Mouse (Mus musculus): Measurements from ENCODE around the gene Micall1. TPM values are rescaled to one million over a fixed set of nuclear protein-coding genes. Genes with fewer than 3 reads are reported as not detected.
A peak's percentile ranks its signal among the peaks of the same experiment; 100 is the strongest.

Gene Micall1
- polyA plus RNA-seq, 1 experiment from 2014 or later, result 3.0 TPM

GRCm38 (mm10) chr15:79098868-79099267 is 9.8 kb upstream of the Micall1 start:
- H3K4me1 ChIP-seq, result peaks cover 30% of the 10 kb centered on the region
- 0 out of 2 replicates have a peak, but pooled peaks cover 13% of the 10 kb centered on the region for H3K27me3 ChIP-seq (replicated peaks)
- no peaks in the 10 kb centered on the region for H3K9me3 ChIP-seq (replicated peaks)
- no peak overlapping the region for H3K4me2 ChIP-seq
- H3K4me3 ChIP-seq, result no peak overlapping the region
- H3K27ac ChIP-seq, result peak overlapping the region; percentile 38; the same call in 1 of the 2 replicates
- H3K36me3 ChIP-seq, result peaks cover 25% of the 10 kb centered on the region
- H3K9ac ChIP-seq, result no peak overlapping the region
- WGBS (ENCODE audit: insufficient replicate concordance), result 20% methylated on average over 7 of the region's 7 CpGs
- ATAC-seq, result 0 out of 2 replicates have a peak, but pooled peaks have one; percentile 24

GRCm38 (mm10) chr15:79099456-79099855 is 9.2 kb upstream of the Micall1 start:
- peak overlapping the region; percentile 38; the same call in 1 of the 2 replicates for H3K27ac ChIP-seq
- H3K27me3 ChIP-seq (replicated peaks), result 0 out of 2 replicates have a peak, but pooled peaks cover 13% of the 10 kb centered on the region
- no peaks in the 10 kb centered on the region for H3K9me3 ChIP-seq (replicated peaks)
- WGBS (ENCODE audit: insufficient replicate concordance), result 40% methylated on average over 4 of the region's 4 CpGs
- H3K4me3 ChIP-seq, result no peak overlapping the region
- H3K4me1 ChIP-seq, result peaks cover 30% of the 10 kb centered on the region
- ATAC-seq, result no peak
- no peak overlapping the region for H3K9ac ChIP-seq
- no peak overlapping the region for H3K4me2 ChIP-seq
- peaks cover 19% of the 10 kb centered on the region for H3K36me3 ChIP-seq

GRCm38 (mm10) chr15:79100391-79100790 is 8.3 kb upstream of the Micall1 start:
- no peak for ATAC-seq
- H3K4me1 ChIP-seq, result peaks cover 36% of the 10 kb centered on the region
- 59% methylated on average over 4 of the region's 4 CpGs for WGBS (ENCODE audit: insufficient replicate concordance)
- no peaks in the 10 kb centered on the region for H3K9me3 ChIP-seq (replicated peaks)
- no peak overlapping the region for H3K4me3 ChIP-seq
- no peak overlapping the region for H3K27ac ChIP-seq
- H3K36me3 ChIP-seq, result peaks cover 11% of the 10 kb centered on the region
- H3K27me3 ChIP-seq (replicated peaks), result 0 out of 2 replicates have a peak, but pooled peaks cover 13% of the 10 kb centered on the region
- H3K4me2 ChIP-seq, result no peak overlapping the region
- no peak overlapping the region for H3K9ac ChIP-seq

DNA sequence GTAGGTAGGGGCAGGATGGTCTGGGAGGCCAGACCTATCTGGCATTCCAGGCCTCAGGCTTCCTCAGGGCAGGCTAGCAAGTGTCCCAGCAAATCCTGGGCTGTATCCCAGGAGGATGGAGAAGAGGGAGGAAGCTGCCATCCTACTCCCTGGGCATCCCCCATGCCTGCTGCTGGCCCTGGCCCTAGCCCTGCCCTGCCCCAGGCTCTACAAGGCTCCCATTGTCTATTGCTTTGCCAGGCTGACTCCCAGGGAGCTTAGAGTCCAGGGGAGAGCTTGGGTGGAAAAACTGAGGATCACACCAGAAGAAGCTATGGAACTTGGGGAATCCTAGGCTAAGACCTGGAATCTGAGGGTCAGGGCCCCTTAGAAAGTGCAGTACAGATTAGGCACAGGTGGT is 7.2 kb upstream of the Micall1 start:
- H3K36me3 ChIP-seq, result no peaks in the 10 kb centered on the region

GRCm38 (mm10) chr15:79103264-79103663 is 5.4 kb upstream of the Micall1 start:
- Histone ChIP-seq H3K36me3 (no peaks in the 10 kb centered on the region), H3K4me3 (no peak overlapping the region), H3K27me3 (replicated peaks) (peaks cover 11% of the 10 kb centered on the region; the same call in 1 of the 2 replicates), H3K4me1 (peaks cover 33% of the 10 kb centered on the region), H3K4me2 (no peak overlapping the region), H3K9ac (no peak overlapping the region), H3K9me3 (replicated peaks) (no peaks in the 10 kb centered on the region), H3K27ac (no peak overlapping the region)
- 72% methylated on average over 10 of the region's 10 CpGs for WGBS (ENCODE audit: insufficient replicate concordance)
- ATAC-seq, result no peak

More for the DNA sequence above, 7.2 kb upstream of the Micall1 start:
- H3K9ac ChIP-seq, result no peak overlapping the region
- H3K4me2 ChIP-seq, result no peak overlapping the region
- peaks cover 41% of the 10 kb centered on the region for H3K4me1 ChIP-seq
- no peak overlapping the region for H3K4me3 ChIP-seq
- H3K9me3 ChIP-seq (replicated peaks), result no peaks in the 10 kb centered on the region
- ATAC-seq, result no peak
- H3K27ac ChIP-seq, result no peak overlapping the region
- 0 out of 2 replicates have a peak, but pooled peaks cover 13% of the 10 kb centered on the region for H3K27me3 ChIP-seq (replicated peaks)

DNA sequence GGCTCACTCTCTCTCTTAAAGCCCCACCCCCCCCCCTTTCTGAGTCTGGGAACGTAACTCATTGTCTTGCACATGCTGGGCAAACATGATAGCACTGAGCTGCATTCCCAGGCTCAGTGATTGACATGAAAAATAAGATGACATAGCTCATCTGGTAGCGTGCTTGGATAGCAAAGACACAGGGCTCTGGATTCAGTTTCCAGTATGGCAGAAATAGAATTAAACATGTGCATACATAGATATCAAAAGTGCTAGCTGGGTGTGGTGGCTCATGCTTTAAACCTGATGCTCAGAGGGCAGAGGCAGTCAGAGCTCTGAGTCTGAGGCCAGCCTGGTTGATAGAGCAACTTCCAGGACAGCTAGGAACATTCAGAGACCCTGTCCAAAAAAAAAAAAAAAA is 2.9 kb upstream of the Micall1 start:
- Histone ChIP-seq H3K27me3 (replicated peaks) (peaks cover 26% of the 10 kb centered on the region), H3K27ac (peak overlapping the region; percentile 3; the same call in 1 of the 2 replicates), H3K4me2 (peak overlapping the region; percentile 7; the same call in 1 of the 2 replicates), H3K4me3 (no peak overlapping the region), H3K9me3 (replicated peaks) (no peaks in the 10 kb centered on the region), H3K9ac (no peak overlapping the region), H3K4me1 (peaks cover 52% of the 10 kb centered on the region), H3K36me3 (no peaks in the 10 kb centered on the region)
- peak; percentile 63 for ATAC-seq
- WGBS (ENCODE audit: insufficient replicate concordance), result 25% methylated on average over 2 of the region's 2 CpGs

GRCm38 (mm10) chr15:79107966-79108365 is 732 bp upstream of the Micall1 start:
- Histone ChIP-seq H3K4me2 (peak overlapping the region; percentile 96), H3K4me3 (peak overlapping the region; percentile 72; the same call in 1 of the 2 replicates), H3K4me1 (peaks cover 60% of the 10 kb centered on the region), H3K9ac (no peak overlapping the region), H3K27ac (no peak overlapping the region), H3K27me3 (replicated peaks) (peaks cover 27% of the 10 kb centered on the region), H3K36me3 (peaks cover 3% of the 10 kb centered on the region; the same call in 1 of the 2 replicates), H3K9me3 (replicated peaks) (no peaks in the 10 kb centered on the region)
- ATAC-seq, result no peak
- 29% methylated on average over 7 of the region's 7 CpGs for WGBS (ENCODE audit: insufficient replicate concordance)

DNA sequence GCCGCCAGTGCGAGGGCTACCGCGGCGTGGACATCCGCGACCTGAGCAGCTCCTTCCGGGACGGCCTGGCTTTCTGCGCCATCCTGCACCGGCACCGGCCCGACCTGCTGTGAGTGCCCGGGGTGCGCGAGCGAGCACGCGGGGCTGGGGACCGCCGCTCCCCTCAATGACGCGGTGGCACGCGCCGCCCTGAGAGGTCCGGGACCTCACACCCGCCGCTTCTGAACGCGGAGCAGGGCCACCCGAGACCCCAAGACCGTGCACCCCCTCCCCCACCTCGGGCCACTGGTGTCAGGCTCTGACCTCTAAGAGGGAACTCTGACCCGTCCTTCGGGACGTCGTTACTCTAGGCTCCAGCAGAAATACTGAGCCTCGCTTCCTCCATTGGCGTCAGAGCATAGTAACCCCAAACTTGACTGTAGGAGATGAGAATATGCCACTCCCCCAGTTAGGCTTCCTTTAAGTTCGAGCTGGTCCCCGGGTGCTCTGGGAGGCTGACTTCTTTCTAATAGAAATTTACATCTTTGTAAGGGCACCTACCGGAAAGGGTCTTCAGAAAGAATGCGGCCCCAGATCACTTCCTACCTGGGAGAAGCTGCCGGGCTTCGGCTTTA is 730 bp downstream of the Micall1 start:
- Histone ChIP-seq H3K4me1 (peaks cover 60% of the 10 kb centered on the region), H3K36me3 (peaks cover 5% of the 10 kb centered on the region; the same call in 1 of the 2 replicates), H3K27me3 (replicated peaks) (peaks cover 27% of the 10 kb centered on the region), H3K9me3 (replicated peaks) (no peaks in the 10 kb centered on the region), H3K27ac (peak overlapping the region; percentile 73), H3K4me3 (peak overlapping the region; percentile 72), H3K4me2 (peak overlapping the region; percentile 96), H3K9ac (peak overlapping the region; percentile 86)
- WGBS (ENCODE audit: insufficient replicate concordance), result 0% methylated on average over 39 of the region's 46 CpGs
- peak; percentile 51 for ATAC-seq

- H3K9ac ChIP-seq, result peak overlapping the region; percentile 86
- H3K36me3 ChIP-seq, result peaks cover 11% of the 10 kb centered on the region; the same call in 1 of the 2 replicates
- peaks cover 57% of the 10 kb centered on the region for H3K4me1 ChIP-seq
- no peak overlapping the region for H3K27ac ChIP-seq
- WGBS (ENCODE audit: insufficient replicate concordance), result 13% methylated on average over 9 of the region's 9 CpGs
- H3K9me3 ChIP-seq (replicated peaks), result no peaks in the 10 kb centered on the region
- H3K4me2 ChIP-seq, result peak overlapping the region; percentile 96
- H3K27me3 ChIP-seq (replicated peaks), result peaks cover 27% of the 10 kb centered on the region
- H3K4me3 ChIP-seq, result peak overlapping the region; percentile 72
- no peak for ATAC-seq
These were observed 1.3 kb downstream of the Micall1 start for GRCm38 (mm10) chr15:79110031-79110430.

DNA sequence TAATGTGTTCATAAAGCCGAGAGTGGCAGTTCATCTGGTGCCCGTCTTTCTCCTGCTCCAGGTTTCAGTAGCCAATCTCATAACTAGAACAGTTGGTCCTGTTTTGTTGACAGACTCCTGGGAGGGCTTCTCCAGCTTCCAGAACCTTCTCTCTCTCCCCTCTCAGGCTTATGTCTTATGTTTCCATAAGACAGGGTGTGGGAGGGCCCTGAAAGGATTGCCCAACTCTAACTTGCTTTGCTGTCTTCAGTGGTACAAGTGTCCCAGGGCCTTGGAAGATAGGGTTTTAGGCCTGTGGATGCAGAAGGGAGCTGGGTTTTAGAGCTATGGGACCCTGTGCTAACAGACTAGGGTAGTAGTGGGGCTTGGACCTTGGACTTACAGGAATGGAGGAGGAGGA is 1.8 kb downstream of the Micall1 start:
- no peak for ATAC-seq
- H3K27ac ChIP-seq, result no peak overlapping the region
- no peak overlapping the region; the same call in 1 of the 2 replicates for H3K4me3 ChIP-seq

GRCm38 (mm10) chr15:79111774-79112173 is 3.1 kb downstream of the Micall1 start:
- WGBS (ENCODE audit: insufficient replicate concordance), result 77% methylated on average over 4 of the region's 4 CpGs
- no peak overlapping the region for H3K9ac ChIP-seq
- H3K4me1 ChIP-seq, result peaks cover 40% of the 10 kb centered on the region
- H3K9me3 ChIP-seq (replicated peaks), result no peaks in the 10 kb centered on the region
- H3K27me3 ChIP-seq (replicated peaks), result peaks cover 27% of the 10 kb centered on the region
- H3K27ac ChIP-seq, result no peak overlapping the region
- ATAC-seq, result no peak
- peaks cover 24% of the 10 kb centered on the region for H3K36me3 ChIP-seq
- no peak overlapping the region for H3K4me3 ChIP-seq
- no peak overlapping the region for H3K4me2 ChIP-seq

More for the DNA sequence above, 1.8 kb downstream of the Micall1 start:
- 0 out of 2 replicates have a peak overlapping the region, but pooled peaks have one; percentile 10 for H3K9ac ChIP-seq
- H3K4me1 ChIP-seq, result peaks cover 52% of the 10 kb centered on the region
- H3K27me3 ChIP-seq (replicated peaks), result peaks cover 27% of the 10 kb centered on the region
- H3K9me3 ChIP-seq (replicated peaks), result no peaks in the 10 kb centered on the region
- peaks cover 16% of the 10 kb centered on the region; the same call in 1 of the 2 replicates for H3K36me3 ChIP-seq
- peak overlapping the region; percentile 96 for H3K4me2 ChIP-seq
- 63% methylated on average over 2 of the region's 2 CpGs for WGBS (ENCODE audit: insufficient replicate concordance)

DNA sequence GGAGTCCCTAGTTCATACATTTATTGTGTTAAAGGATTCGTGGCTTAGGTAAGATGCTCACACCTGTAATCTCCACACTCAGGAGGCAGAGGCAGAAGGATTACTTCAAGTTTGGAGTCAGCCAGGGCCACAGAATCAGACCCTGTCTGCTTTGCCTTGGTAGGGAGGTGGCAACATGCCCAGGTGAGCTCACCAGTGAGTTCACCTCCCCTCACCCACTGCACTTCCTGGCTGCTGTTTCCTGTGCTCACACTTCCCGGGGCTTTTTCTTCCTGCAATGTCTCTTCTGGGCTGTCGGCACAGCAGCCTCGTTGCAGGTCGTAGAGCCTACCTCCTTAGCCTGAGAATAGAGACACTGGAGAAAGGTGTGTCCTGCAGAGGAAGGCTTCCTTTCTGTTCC is 6.6 kb downstream of the Micall1 start:
- H3K9me3 ChIP-seq (replicated peaks), result no peaks in the 10 kb centered on the region
- H3K27me3 ChIP-seq (replicated peaks), result peaks cover 9% of the 10 kb centered on the region
- H3K4me1 ChIP-seq, result peaks cover 13% of the 10 kb centered on the region
- no peak overlapping the region for H3K9ac ChIP-seq
- H3K27ac ChIP-seq, result no peak overlapping the region
- 55% methylated on average over 5 of the region's 5 CpGs for WGBS (ENCODE audit: insufficient replicate concordance)
- peaks cover 36% of the 10 kb centered on the region for H3K36me3 ChIP-seq
- no peak overlapping the region for H3K4me2 ChIP-seq
- no peak for ATAC-seq
- H3K4me3 ChIP-seq, result no peak overlapping the region
